ENCODE assay signal across 9 mouse cellular contexts in genomic region chr4:55477933-55478332, GRCm38 (mm10). TPM values are rescaled to one million over a fixed set of nuclear protein-coding genes. Genes with fewer than 3 reads are reported as not detected.
DNase-seq lines count a peak whose midpoint lies in the region; ATAC-seq lines count a peak whose summit lies in the region.
"Had no signal": no experiment of that assay in that cellular context is flagged by ENCODE, and none has a peak within 500 bp of the region (broad histone marks: within the 10 kb centered on the region; RNA-seq: fewer than 3 reads in every experiment).

No protein-coding gene starts in this region.

- ATAC-seq in hindbrain, embryonic 11.5 days (ENCODE audit: low FRiP score) = no peak
- ATAC-seq in megakaryocyte, adult 5-6 weeks (ENCODE audit: poor library complexity, severe bottlenecking) = no peak

- H3K9ac ChIP-seq in hindbrain, embryonic 11.5 days (ENCODE audit: low read depth, low read length) = no peak overlapping the region
- H3K9ac ChIP-seq: limb, embryonic 12.5 days had no signal

- no peaks in the 10 kb centered on the region for H3K9me3 ChIP-seq in hindbrain, embryonic 11.5 days (ENCODE audit: control insufficient read depth, low read length)
- H3K9me3 ChIP-seq in limb, embryonic 10.5 days (replicated peaks) = no peaks in the 10 kb centered on the region
- H3K9me3 ChIP-seq: limb, embryonic 12.5 days had no signal

- 33% methylated on average over 4 of the region's 4 CpGs for WGBS in hindbrain, embryonic 11.5 days
- WGBS in limb, embryonic 10.5 days = 30% methylated on average over 4 of the region's 4 CpGs

- DNase-seq in left cerebral cortex, adult 18-20 months (ENCODE audit: low spot score in 2 of 2) = peak; percentile 18 to 25
- no peak for DNase-seq in left cerebral cortex, adult 11 months (ENCODE audit: low spot score)
- peak; percentile 81 for DNase-seq in MN1 (ENCODE audit: low spot score)
- peak; percentile 8 for DNase-seq in cerebellum, adult 9-10 months
- DNase-seq in hindbrain, embryonic 11.5 days (ENCODE audit: low spot score) = peak; percentile 42
- DNase-seq in limb, embryonic 10.5 days (ENCODE audit: low spot score) = peak; percentile 44
- DNase-seq in right cerebral cortex, postnatal 14 days = peak; percentile 24

- no peaks in the 10 kb centered on the region for H3K27me3 ChIP-seq in hindbrain, embryonic 11.5 days (ENCODE audit: control insufficient read depth, insufficient read depth, low read length)
- no peaks in the 10 kb centered on the region for H3K27me3 ChIP-seq in limb, embryonic 10.5 days (ENCODE audit: low read depth, poor library complexity, severe bottlenecking)
- H3K27me3 ChIP-seq: limb, embryonic 12.5 days had no signal

- H3K4me2 ChIP-seq in hindbrain, embryonic 11.5 days (replicated peaks; ENCODE audit: low read depth, low read length) = no peak overlapping the region
- H3K4me2 ChIP-seq: limb, embryonic 12.5 days had no signal

- no peaks in the 10 kb centered on the region for H3K4me1 ChIP-seq in hindbrain, embryonic 11.5 days (replicated peaks; ENCODE audit: control insufficient read depth, insufficient read depth, low read length)
- peaks cover 19% of the 10 kb centered on the region for H3K4me1 ChIP-seq in limb, embryonic 10.5 days

- no peak overlapping the region for H3K27ac ChIP-seq in hindbrain, embryonic 11.5 days (ENCODE audit: low read depth, low read length)
- H3K27ac ChIP-seq in limb, embryonic 10.5 days = peak overlapping the region; percentile 56; the same call in 1 of the 2 replicates
- H3K27ac ChIP-seq: limb, embryonic 12.5 days had no signal

- no peak overlapping the region for H3K4me3 ChIP-seq in hindbrain, embryonic 11.5 days (ENCODE audit: low read depth, low read length)
- H3K4me3 ChIP-seq in limb, embryonic 10.5 days = no peak overlapping the region
- H3K4me3 ChIP-seq: limb, embryonic 12.5 days had no signal

- H3K36me3 ChIP-seq in hindbrain, embryonic 11.5 days (ENCODE audit: control insufficient read depth, insufficient read depth, low read length) = no peaks in the 10 kb centered on the region
- H3K36me3 ChIP-seq in limb, embryonic 10.5 days = no peaks in the 10 kb centered on the region
- H3K36me3 ChIP-seq: limb, embryonic 12.5 days had no signal

RNA-seq across cellular contexts. Expression of gene Klf4, which starts 54.3 kb away (rescaled TPM):
- 10 to 100 TPM in 1 of 2 experiments, 1 to 10 TPM in 1; 8.6 to 12.4 TPM for total RNA-seq in left cerebral cortex, adult 18-20 months (2021)
- 1.6 and 2.2 TPM in 2 replicates for polyA plus RNA-seq in hindbrain, embryonic 11.5 days (2014; fragmentation: Nextera tagmentation; extraction: Ambion mirVana)
- polyA plus RNA-seq in limb, embryonic 10.5 days (2016; fragmentation: Nextera tagmentation; extraction: Ambion mirVana) = 0.46 and 0.78 TPM in 2 replicates
- 196 and 224 TPM in 2 replicates for total RNA-seq in megakaryocyte, adult 5-6 weeks (2015)
- 96.7 and 117 TPM in 2 replicates for total RNA-seq in megakaryocyte, adult 5-6 weeks (2017)

Comparison
In these comparisons a context has a peak if more than half of its experiments do, and no peak if none do; other contexts are left out.
1. RNA of gene Klf4, which starts 54.3 kb away (total RNA-seq): 96.7 to 224 TPM in megakaryocyte, adult 5-6 weeks; 8.6 to 12.4 TPM in left cerebral cortex, adult 18-20 months; every median in the first group is over 4 times any median in the second.